Mouse (Mus musculus): ENCODE measurements at regions not wholly inside any gene's neighbourhood (a gene's known extent, or its start where the extent isn't known, plus 50 kb on each side); places are given as distances from the start of the nearest gene placed in this dataset.

GRCm38 (mm10) chr15:17912241-17912640 lies 906.5 kb upstream of the Cdh10 start:
- Histone ChIP-seq H3K36me3 (ENCODE audit: poor library complexity, severe bottlenecking) (no peaks in the 10 kb centered on the region), H3K27ac (no peak overlapping the region), H3K27me3 (no peaks in the 10 kb centered on the region), H3K9me3 (replicated peaks) (no peaks in the 10 kb centered on the region), H3K4me3 (no peak overlapping the region), H3K4me2 (no peak overlapping the region), H3K4me1 (no peaks in the 10 kb centered on the region), H3K9ac (no peak overlapping the region)
- ATAC-seq, result no peak
- 94% methylated on average over 2 of the region's 2 CpGs for WGBS

DNA sequence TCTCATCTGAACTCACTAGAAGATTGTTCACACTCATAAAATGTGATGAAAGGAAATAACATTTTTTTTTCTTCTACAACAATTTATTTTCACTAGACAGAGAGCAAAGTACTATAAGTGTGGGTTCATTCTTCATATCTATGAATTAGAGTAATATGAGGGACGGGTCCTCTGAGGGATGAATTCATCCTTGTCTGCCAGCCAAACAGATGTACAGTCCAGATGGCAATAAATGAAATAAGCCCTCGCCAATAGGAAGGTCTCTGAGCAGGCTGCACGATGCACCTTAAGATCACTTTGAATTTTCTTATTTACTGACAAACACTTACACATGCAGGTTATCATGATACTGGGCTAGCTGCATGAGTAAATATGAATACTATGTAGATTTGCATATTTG lies 886.2 kb upstream of the Cdh10 start:
- no peak overlapping the region for H3K9ac ChIP-seq
- WGBS, result 58% methylated on average over 3 of the region's 3 CpGs
- no peaks in the 10 kb centered on the region for H3K36me3 ChIP-seq (ENCODE audit: poor library complexity, severe bottlenecking)
- H3K4me2 ChIP-seq, result no peak overlapping the region
- H3K27ac ChIP-seq, result no peak overlapping the region
- peak; percentile 55 for ATAC-seq
- no peaks in the 10 kb centered on the region for H3K27me3 ChIP-seq
- no peaks in the 10 kb centered on the region for H3K9me3 ChIP-seq (replicated peaks)
- no peaks in the 10 kb centered on the region for H3K4me1 ChIP-seq
- H3K4me3 ChIP-seq, result no peak overlapping the region

DNA sequence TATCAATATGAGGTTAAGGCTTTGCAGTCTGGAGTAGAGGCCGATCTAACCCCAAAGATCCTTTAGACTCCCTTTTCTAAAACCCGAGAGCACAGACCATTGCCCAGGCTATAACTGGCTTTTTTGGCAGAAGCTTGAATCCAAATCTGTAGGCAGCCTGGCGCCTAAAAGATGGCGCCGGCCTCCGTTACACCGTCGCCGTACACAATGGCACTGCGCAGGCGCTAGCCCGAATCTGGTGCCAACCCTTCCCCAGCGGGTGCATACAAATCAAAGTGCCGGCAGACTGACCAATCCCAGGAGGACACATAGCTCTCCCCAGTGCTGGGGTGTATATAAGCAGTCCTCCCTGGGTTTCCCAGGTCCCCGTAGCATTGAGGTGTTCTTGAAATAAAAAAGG lies 884.9 kb upstream of the Cdh10 start:
- no peak overlapping the region for H3K9ac ChIP-seq
- H3K4me1 ChIP-seq, result no peaks in the 10 kb centered on the region
- 94% methylated on average over 15 of the region's 15 CpGs for WGBS
- no peaks in the 10 kb centered on the region for H3K36me3 ChIP-seq (ENCODE audit: poor library complexity, severe bottlenecking)
- no peaks in the 10 kb centered on the region for H3K27me3 ChIP-seq
- no peaks in the 10 kb centered on the region for H3K9me3 ChIP-seq (replicated peaks)
- H3K4me2 ChIP-seq, result no peak overlapping the region
- H3K27ac ChIP-seq, result no peak overlapping the region
- no peak overlapping the region for H3K4me3 ChIP-seq
- no peak for ATAC-seq

DNA sequence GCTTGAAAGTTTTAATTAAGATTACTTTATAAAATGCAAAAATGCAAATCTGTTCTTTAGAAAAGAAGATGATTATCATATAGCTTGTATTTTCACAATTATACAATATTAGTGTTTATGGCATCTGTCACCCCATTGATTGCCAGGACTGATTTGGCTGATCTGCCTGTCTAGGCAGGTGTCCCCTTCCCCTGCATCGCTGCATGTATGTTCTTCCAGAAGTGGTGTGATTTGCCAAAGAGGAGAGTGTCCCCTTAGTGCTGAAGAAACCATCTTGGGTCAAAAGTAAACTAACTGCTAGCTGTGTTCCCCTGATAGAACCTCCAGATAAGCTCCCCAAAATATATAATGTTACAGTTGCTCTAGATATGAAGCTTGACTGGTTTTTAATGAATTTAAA lies 883.3 kb upstream of the Cdh10 start:
- Histone ChIP-seq H3K9me3 (replicated peaks) (no peaks in the 10 kb centered on the region), H3K36me3 (ENCODE audit: poor library complexity, severe bottlenecking) (no peaks in the 10 kb centered on the region), H3K4me3 (no peak overlapping the region), H3K27me3 (no peaks in the 10 kb centered on the region), H3K4me2 (no peak overlapping the region), H3K4me1 (no peaks in the 10 kb centered on the region), H3K27ac (no peak overlapping the region), H3K9ac (no peak overlapping the region)
- peak; percentile 50; the same call in 1 of the 2 replicates for ATAC-seq
- 90% methylated on average over 1 of the region's 1 CpGs for WGBS

DNA sequence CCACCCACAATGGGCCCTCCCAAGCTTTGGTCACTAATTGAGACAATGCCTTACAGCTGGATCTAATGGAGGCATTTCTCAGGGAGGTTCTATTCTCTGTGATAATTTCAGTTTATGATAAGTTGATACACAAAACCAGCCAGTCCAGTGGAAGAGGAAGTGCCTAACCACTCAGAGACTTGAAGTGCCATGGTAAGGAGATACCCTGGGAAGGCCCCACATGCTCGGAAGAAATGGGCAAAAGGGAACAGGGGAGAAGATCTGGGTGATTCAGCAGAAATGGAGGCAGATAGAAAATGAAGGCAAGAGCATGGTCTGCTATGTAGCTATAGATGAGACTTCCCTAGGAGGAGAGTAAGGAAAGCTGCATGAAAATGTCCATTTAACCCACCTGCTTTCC lies 856.0 kb upstream of the Cdh10 start:
- no peaks in the 10 kb centered on the region for H3K9me3 ChIP-seq (replicated peaks)
- no peak overlapping the region for H3K9ac ChIP-seq
- ATAC-seq, result peak; percentile 34; the same call in 1 of the 2 replicates
- WGBS, result 77% methylated on average over 1 of the region's 1 CpGs
- H3K4me2 ChIP-seq, result no peak overlapping the region
- no peak overlapping the region for H3K4me3 ChIP-seq
- no peak overlapping the region for H3K27ac ChIP-seq
- no peaks in the 10 kb centered on the region for H3K36me3 ChIP-seq (ENCODE audit: poor library complexity, severe bottlenecking)
- 0 out of 2 replicates have a peak, but pooled peaks cover 2% of the 10 kb centered on the region for H3K4me1 ChIP-seq
- no peaks in the 10 kb centered on the region for H3K27me3 ChIP-seq

DNA sequence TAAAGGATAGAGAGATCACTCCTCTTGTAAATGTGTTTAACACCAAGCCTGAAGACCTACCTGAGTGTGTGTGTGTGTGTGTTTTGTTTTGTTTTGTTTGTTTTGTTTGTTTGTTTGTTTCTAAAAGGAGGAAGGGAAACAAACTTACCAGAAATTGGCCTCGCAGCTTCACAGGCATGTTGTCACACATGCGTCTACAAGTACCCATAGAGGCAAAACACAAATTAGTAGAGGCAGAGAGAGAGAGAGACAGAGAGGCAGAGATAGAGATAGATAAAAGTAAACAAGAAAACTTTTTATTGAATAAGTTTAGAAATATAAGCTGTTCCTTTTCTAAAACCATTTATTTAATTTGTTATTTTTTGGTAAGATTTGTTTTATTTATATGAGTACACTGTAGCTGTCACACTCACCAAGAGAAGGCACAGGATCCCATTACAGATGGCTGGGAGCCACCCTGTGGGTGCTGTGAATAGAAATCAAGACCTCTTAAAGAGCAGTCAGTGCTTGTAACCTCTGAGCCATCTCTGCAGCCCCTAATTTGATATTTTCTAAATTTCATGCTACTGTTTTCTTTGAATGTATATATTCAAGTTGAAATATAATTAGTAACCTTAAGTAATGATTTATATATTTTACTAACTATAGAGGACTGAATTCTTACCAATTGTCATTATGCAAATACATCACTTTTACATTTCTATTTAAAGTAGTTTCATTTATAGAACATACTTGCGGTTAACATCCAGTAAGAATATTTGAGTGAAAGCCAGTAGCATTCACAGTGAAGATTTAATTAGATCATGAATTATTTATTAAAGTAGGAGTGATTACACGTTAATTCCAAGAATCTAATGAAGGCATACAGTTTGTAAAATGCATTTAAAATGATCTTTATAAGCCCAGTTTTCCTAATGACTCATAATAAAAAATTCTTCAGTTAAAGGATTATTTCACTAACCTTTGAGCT lies 855.2 kb upstream of the Cdh10 start:
- peak; percentile 87 for ATAC-seq
- H3K27me3 ChIP-seq, result no peaks in the 10 kb centered on the region
- H3K9ac ChIP-seq, result no peak overlapping the region
- H3K27ac ChIP-seq, result no peak overlapping the region
- no peak overlapping the region for H3K4me2 ChIP-seq
- WGBS, result 51% methylated on average over 4 of the region's 4 CpGs
- 0 out of 2 replicates have a peak, but pooled peaks cover 2% of the 10 kb centered on the region for H3K4me1 ChIP-seq
- H3K36me3 ChIP-seq (ENCODE audit: poor library complexity, severe bottlenecking), result no peaks in the 10 kb centered on the region
- H3K9me3 ChIP-seq (replicated peaks), result no peaks in the 10 kb centered on the region
- H3K4me3 ChIP-seq, result no peak overlapping the region

DNA sequence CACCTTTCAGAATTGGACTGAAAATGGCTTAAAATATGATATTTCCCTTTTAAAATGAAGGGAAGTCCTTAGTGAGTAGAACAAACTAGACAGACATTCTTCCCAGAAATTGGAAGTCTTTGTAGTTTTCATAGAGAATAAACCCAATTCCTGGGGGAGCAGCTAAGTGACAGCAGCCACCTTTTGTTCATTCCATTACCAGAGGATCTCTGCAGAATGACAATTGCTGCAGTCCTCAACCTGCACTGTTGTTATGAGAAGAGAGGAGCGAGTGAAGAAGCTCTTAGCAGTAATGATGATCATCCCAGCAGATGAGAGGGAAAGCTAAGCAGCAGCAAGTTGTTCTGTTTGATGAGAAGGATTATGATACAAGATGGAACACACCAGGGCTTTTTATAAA lies 831.0 kb upstream of the Cdh10 start:
- WGBS, result 51% methylated on average over 1 of the region's 1 CpGs
- Histone ChIP-seq H3K9ac (no peak overlapping the region), H3K27ac (no peak overlapping the region), H3K4me2 (no peak overlapping the region), H3K9me3 (replicated peaks) (no peaks in the 10 kb centered on the region), H3K27me3 (no peaks in the 10 kb centered on the region), H3K4me3 (no peak overlapping the region), H3K36me3 (ENCODE audit: poor library complexity, severe bottlenecking) (no peaks in the 10 kb centered on the region), H3K4me1 (no peaks in the 10 kb centered on the region)
- ATAC-seq, result no peak

GRCm38 (mm10) chr15:18032626-18033025 lies 786.1 kb upstream of the Cdh10 start:
- no peak for ATAC-seq
- no peak overlapping the region for H3K4me3 ChIP-seq
- 91% methylated on average over 6 of the region's 6 CpGs for WGBS
- no peaks in the 10 kb centered on the region for H3K4me1 ChIP-seq
- no peak overlapping the region for H3K4me2 ChIP-seq
- H3K9ac ChIP-seq, result no peak overlapping the region
- no peaks in the 10 kb centered on the region for H3K27me3 ChIP-seq
- H3K27ac ChIP-seq, result no peak overlapping the region
- H3K9me3 ChIP-seq (replicated peaks), result no peaks in the 10 kb centered on the region
- H3K36me3 ChIP-seq (ENCODE audit: poor library complexity, severe bottlenecking), result no peaks in the 10 kb centered on the region

- no peak overlapping the region for H3K4me2 ChIP-seq
- no peak overlapping the region for H3K4me3 ChIP-seq
- no peaks in the 10 kb centered on the region for H3K4me1 ChIP-seq
- no peaks in the 10 kb centered on the region for H3K9me3 ChIP-seq (replicated peaks)
- peak; percentile 96 for ATAC-seq
- no peak overlapping the region for H3K9ac ChIP-seq
- H3K36me3 ChIP-seq (ENCODE audit: poor library complexity, severe bottlenecking), result no peaks in the 10 kb centered on the region
- no peak overlapping the region for H3K27ac ChIP-seq
- WGBS, result 6% methylated on average over 3 of the region's 3 CpGs
- H3K27me3 ChIP-seq, result no peaks in the 10 kb centered on the region
Measured at GRCm38 (mm10) chr15:18052219-18053030, 766.3 kb upstream of the Cdh10 start.

DNA sequence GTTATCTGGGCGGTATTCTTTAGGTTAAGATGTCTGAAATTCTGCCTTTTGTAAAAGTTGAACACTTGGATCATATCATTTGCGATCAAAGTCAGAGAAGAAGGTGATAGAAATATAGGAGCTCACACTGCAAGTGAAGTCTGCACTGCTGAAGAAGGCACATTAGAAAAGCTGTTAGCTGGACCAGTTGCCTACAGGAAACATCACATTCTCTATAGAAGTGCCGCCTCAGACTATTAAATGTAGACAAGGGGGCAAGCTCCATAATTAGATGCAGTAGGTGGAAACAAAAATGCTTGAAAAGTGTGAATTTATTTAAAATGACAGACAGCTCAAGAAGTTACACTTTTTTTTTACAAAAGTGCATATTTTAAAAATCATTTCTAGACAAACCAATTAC lies 753.2 kb upstream of the Cdh10 start:
- Histone ChIP-seq H3K4me1 (no peaks in the 10 kb centered on the region), H3K27me3 (no peaks in the 10 kb centered on the region), H3K4me3 (no peak overlapping the region), H3K9me3 (replicated peaks) (no peaks in the 10 kb centered on the region), H3K27ac (no peak overlapping the region), H3K9ac (no peak overlapping the region), H3K36me3 (ENCODE audit: poor library complexity, severe bottlenecking) (no peaks in the 10 kb centered on the region), H3K4me2 (no peak overlapping the region)
- WGBS, result 84% methylated on average over 3 of the region's 3 CpGs
- ATAC-seq, result peak; percentile 21; the same call in 1 of the 2 replicates

DNA sequence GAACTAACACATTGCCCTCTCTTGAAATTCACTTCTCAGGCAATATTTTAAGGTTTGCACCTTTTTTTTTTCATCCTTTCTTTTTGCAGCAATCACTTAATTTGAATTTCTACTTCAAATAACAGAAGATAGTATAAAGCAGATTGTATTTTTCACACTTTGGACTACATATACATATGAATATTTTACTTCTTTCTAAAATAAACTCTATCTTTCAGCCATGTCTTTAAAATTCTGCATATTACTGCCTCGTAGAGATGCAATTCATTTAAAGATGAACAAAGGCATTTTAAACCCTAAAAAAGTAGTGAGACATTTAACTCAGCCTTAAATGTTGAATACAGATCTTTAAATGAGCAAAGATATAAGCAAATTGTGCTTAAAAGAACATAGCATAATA lies 739.1 kb upstream of the Cdh10 start:
- Histone ChIP-seq H3K9ac (no peak overlapping the region), H3K9me3 (replicated peaks) (no peaks in the 10 kb centered on the region), H3K4me3 (no peak overlapping the region), H3K4me2 (no peak overlapping the region), H3K4me1 (no peaks in the 10 kb centered on the region), H3K36me3 (ENCODE audit: poor library complexity, severe bottlenecking) (no peaks in the 10 kb centered on the region), H3K27me3 (no peaks in the 10 kb centered on the region), H3K27ac (no peak overlapping the region)
- WGBS, result 65% methylated on average over 1 of the region's 1 CpGs
- ATAC-seq, result no peak

Data from forebrain, embryonic 13.5 days (tissue).